Mouse (Mus musculus): ENCODE results near the gene Add2.

DNA sequence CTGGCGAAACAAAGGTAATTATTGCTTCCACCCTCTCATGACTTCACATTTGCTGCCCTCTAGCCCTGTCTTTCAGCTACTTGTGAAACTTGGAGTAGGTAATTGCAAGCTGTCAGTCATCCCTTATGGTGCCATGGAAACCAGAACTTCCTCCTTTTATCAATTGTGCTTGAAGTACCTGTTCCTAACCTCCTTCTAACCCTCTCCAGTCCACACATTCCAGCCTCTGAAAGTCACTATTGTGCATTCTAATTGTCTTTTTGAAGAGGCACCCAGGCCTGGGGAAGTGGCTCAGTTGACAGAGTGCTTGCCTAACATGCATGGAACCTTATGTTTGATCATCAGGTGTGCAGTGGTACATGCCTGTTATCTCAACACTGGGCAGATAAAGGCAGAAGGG lies 5.2 kb downstream of the Add2 start:
- TF ChIP-seq CTCF (IDR thresholded peaks at IDR 0.05; ENCODE audit: low read depth, low read length) (no peak), POLR2A (IDR thresholded peaks at IDR 0.05; ENCODE audit: borderline replicate concordance, low read depth, low read length) (no peak)
